Mouse (Mus musculus) lung, postnatal 14 days (tissue): ENCODE results near the gene Mrpl11.
"Not testable (repeated sequence)": the region's sequence is repeated elsewhere in the genome, so short reads cannot be mapped to it uniquely, and the experiment has no call there.

Experiments used
- DNase-seq: peaks from one replicate; pipeline ENCODE4 v3.0.0; 2021

The Mrpl11 gene

DNA sequence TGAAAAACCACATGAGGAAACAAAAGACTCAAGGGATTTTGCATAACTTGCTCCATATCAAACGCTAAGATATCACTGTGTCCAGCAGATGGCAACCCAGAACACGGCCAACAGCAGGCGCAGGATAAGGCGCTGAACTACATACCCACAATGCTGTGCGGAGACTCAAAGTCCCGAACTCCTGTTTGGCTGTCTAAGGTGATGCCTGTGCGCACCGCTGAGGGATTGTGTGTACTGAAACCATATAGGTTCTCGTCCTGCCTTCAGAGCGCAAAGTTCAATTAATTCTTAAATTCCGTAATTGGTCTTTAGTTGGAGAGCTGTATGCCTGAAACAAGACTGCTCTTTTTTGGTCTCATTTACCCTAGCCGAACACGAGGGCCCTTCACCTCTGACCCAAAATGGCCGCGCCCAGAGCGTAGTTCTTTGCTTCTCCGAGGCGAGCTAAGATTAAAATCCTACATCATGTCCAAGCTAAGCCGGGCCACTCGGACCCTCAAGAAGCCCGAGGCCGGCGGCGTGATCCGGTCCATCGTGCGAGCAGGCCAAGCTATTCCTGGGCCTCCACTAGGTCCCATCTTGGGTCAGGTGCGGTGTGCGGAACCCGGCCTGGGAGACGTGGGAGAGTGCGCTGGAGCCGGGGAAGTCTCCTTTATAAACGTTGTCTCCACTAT is at the start of gene Mrpl11:
Mrpl11 (plus strand) TSS at position 220 of the 674 bp plus-strand sequence.
- DNase-seq = peak; percentile 90

GRCm38 (mm10) chr19:4915924-4916603 is 45.9 kb upstream of the Mrpl11 start:
- no peak for DNase-seq

GRCm38 (mm10) chr19:4916827-4917226 is 45.1 kb upstream of the Mrpl11 start:
- DNase-seq = no peak

DNA sequence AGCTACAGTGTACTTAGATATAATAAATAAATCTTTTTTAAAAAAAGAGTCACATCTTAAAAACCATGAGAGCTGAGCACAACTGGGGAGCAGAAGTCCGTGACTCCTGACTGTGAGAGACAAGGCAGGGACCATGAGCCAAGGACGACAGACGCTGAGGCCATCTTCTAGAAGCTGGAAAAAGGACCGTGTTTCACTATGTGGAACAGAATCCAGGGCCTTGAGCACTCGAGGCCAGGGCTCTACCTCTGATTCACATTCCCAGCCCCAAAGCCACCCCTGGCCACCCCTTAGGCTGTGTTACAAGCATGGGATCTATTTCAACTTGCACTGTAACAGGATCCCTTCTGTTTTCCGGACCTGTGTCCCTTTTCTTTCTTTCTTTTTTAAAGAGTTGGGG is 42.3 kb upstream of the Mrpl11 start:
- no peak for DNase-seq

- DNase-seq = no peak
Measured at GRCm38 (mm10) chr19:4925121-4925860, 36.7 kb upstream of the Mrpl11 start.

DNA sequence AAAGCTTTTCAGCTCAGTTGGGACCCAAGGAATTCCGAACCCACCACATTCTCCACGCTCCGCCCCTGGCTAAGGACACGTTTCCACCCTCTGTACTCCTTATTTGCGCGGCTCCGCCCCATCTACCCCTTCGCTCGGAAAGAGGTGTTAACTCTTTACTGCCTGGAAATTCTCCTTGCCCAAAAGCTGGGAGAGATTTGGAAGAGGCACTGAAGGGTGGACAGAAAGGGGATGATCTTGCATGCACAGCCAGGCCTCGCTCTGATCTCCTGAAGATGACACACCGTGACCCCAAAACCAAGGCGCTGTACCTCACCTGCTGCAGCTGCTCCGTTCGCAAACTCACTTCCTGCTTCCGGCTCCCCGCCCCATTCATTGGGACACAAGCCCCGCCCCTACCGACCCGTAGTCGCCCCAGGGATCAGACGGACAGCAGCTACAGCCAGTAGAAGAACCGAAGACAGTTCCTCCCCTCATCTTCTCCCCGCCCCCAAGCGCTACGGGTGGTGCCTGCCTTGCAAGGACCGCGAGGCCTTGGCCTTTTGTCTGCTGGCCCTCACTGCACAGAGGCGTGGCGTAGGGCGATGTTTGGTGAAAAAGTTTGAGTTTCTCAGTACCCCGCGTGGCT is 33.9 kb upstream of the Mrpl11 start, which contains the start of gene Dpp3:
Dpp3 (minus strand) TSS at position 384 of the 628 bp plus-strand sequence.
- peak; percentile 99 for DNase-seq

DNA sequence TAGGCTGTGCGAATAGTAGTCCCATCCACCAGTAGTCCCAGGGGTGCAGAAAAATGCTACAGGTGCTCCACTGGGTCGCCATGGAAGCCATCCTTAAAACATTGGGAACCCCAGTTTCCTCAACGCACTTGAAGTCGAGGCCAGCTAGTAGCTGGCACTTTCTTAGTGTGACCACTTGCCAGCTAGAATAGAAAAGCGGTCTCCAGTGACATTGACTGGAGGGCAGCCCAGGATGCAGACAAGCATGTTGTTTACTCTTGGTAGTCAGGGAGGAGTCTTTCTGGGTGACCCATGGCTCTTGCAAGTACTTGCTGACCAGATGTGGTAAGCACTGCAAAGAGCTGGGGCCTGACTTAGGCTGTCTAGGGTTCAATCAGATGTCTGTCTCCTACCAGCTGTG is 33.2 kb upstream of the Mrpl11 start:
- DNase-seq = peak; percentile 18

- DNase-seq = no peak
Measured at GRCm38 (mm10) chr19:4936896-4937295, 25.1 kb upstream of the Mrpl11 start.

DNA sequence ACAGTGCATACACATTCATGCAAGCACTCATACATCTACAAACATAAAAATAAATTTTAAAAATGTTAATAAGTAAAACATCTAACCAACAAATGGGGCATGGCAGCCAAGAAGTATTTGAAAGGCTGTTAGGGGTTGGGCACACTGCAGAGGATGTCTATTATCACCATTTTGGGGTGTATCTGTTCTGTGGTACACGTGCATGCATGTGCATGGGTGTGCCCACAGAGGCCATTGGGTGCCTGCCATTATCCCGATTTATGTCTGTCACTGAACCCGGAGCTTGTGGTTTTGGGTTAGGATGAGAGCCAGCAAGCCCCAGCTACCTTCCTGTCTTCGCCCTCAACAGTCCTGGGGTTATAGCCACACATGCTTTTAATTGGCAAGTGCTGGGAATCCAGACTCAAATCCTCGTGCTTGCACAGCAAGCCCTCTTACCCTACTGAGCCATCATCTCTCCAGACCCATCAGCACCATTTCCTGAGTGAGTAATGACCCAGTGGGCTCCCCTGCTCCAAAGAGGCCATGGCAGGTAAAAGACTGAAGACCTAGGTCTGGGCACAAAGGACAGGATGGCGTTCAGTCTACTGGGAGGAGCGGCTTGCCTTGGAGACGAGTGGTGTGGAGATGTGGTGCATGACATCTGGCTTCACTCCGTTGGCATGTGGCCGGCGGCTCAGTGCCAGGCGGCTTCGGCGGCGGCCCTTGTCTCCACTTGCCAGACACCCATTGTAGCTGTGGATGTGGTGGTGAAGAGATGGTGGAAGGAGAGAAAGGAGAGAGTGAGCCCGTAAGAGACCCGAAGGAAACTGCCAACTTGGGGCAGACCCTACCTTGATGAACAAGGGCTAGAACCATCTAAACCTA is 24.3 kb upstream of the Mrpl11 start:
- DNase-seq = no peak

GRCm38 (mm10) chr19:4942551-4943252 is 19.2 kb upstream of the Mrpl11 start, which contains the start of gene Peli3:
Gene Peli3 (minus strand): TSS chr19:4943127.
- DNase-seq = peak; percentile 83

- DNase-seq = no peak
Measured at GRCm38 (mm10) chr19:4943253-4943588, 18.7 kb upstream of the Mrpl11 start.

DNA sequence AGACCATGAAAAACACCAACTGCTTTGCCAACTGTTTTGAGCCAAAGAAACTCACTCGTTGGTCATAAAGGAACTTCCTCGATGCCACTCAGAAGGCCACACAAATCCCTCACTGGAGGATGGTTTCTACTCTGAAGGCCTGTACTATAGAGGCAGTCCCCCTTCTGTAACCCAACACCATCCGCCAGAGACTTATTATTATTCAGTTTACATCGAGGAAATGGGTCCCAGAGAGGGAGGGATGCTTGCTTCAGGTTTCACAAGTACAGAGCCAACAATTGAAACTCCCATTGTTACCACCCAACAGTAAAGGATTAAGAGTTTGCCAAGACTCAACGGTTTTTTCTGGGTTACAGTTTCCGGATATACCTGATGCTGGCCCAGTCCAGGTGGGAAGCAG is 16.4 kb upstream of the Mrpl11 start:
- DNase-seq = no peak

GRCm38 (mm10) chr19:4948641-4949040 is 13.3 kb upstream of the Mrpl11 start:
- DNase-seq = not testable (repeated sequence)

DNA sequence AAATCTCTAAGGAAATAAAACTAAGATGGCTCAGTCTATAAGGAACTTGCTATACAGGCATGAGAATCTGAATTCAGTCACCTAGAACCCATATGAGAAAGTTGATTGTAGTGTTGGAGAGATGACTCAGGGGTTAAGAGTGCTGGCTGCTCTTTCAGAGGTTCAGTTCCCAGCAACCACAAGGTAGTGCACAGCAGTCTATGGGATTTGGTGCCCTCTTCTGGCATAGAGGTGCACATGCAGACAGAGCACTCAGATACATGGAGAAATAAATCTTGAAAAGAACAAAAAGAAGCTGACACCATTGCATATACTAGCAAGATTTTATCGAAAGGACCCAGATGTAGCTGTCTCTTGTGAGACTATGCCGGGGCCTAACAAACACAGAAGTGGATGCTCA is 6.3 kb downstream of the Mrpl11 start:
- no peak for DNase-seq

GRCm38 (mm10) chr19:4981767-4982166 is 19.8 kb downstream of the Mrpl11 start:
- DNase-seq = peak; percentile 57

DNA sequence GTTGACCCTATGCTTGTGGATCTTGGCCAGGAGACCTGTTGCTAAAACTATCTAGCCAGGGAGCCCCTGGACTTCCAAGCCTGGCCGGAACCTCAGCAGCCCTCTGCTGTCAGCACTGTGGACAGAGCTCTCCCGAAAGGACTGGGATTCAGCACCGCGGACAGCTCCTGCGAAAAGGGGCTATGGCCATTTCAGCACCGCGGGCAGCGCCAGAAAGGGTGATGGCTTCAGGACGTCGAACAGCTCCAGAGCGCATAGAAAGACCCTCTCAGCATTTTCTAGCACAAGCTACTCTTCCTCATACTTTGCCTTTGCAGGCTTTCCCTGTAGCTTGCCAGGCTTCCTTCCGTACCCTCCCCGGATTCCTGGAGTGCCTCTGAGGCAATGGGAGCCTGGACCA is 27.1 kb downstream of the Mrpl11 start:
- DNase-seq = peak; percentile 97

- no peak for DNase-seq
Measured at GRCm38 (mm10) chr19:4989434-4990255, 27.7 kb downstream of the Mrpl11 start.

GRCm38 (mm10) chr19:4990256-4990625 is 28.3 kb downstream of the Mrpl11 start, which contains the start of gene Npas4:
Gene Npas4 (minus strand): TSS chr19:4990316.
- DNase-seq = no peak

DNA sequence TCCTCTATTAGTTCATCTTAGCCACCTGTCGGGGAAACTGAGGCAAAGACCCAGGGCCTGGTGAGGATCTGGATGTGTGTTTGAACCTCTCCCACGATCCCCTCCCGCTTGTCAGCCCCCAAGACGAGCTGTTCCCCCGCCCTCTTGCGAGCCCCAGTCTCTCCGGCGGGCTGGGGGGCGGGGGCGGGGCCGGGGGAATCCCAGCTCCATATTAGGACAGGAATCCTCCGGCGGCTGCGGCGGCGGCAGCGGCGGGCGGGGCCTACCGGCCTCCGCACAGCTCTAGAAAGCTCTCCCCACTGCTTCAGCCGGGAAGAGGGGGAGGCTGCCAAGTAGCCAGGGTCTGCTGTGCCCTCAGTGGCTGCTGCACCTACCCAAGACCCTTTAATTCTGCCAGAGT is 28.8 kb downstream of the Mrpl11 start:
- no peak for DNase-seq

DNA sequence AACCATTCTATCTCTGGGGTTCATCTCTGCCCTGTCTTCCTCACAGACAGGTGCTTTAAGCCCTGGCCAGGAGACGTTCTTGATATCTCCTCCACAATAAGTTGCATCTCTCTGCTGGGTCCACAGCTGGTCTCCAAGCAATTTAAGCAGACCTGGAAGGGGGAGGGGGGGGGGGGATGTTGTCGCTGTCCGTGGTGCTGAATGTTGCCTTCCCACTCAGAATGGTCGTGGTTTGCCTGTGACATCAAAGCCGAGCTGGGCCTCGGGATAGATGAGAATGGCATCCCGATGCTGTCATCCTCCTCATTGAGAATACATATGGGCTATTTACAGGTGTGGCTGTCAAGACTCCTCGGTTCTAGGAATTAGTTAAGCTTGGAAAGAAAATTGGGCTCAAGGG is 30.4 kb downstream of the Mrpl11 start:
- no peak for DNase-seq

DNA sequence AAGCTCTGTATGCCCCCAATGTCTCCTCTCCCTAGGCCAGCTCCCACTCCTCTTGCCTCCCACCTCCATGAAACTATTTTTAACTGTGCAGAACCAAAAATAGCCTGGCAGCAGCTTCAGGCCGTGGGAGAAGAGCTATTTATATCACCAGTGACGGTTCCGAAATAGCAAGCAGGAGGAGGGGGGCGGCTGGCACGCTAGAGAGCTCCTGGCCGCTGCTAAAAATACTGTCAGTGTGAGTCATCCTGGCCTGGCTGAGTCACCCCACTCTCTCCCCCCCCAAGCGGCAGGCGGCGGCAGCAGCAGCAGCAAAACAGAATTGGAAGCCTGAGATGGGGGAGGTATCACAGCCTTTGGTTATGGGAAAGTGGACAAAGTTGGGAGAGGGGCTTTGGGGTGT is 31.0 kb downstream of the Mrpl11 start:
- DNase-seq = peak; percentile 52
